ENCODE assay signal across 9 mouse cellular contexts in genomic region chr1:91098887-91099286, GRCm38 (mm10). TPM values are rescaled to one million over a fixed set of nuclear protein-coding genes. Genes with fewer than 3 reads are reported as not detected.
DNase-seq lines count a peak whose midpoint lies in the region; ATAC-seq and TF ChIP-seq lines count a peak whose summit lies in the region.
"Had no signal": no experiment of that assay in that cellular context is flagged by ENCODE, and none has a peak within 500 bp of the region (broad histone marks: within the 10 kb centered on the region; RNA-seq: fewer than 3 reads in every experiment).

No protein-coding gene starts in this region.

- peaks cover 11% of the 10 kb centered on the region; the same call in 1 of the 2 replicates for H3K36me3 ChIP-seq in embryonic facial prominence, embryonic 14.5 days (ENCODE audit: control insufficient read depth, insufficient read depth, low read length)
- peaks cover 40% of the 10 kb centered on the region for H3K36me3 ChIP-seq in heart, embryonic 16.5 days (ENCODE audit: control insufficient read depth, insufficient read depth)
- H3K36me3 ChIP-seq in liver, embryonic 13.5 days, result peaks cover 7% of the 10 kb centered on the region; the same call in 1 of the 2 replicates
- H3K36me3 ChIP-seq in thymus, adult 2 months (ENCODE audit: control insufficient read depth, insufficient read depth, low read length), result peaks cover 20% of the 10 kb centered on the region
- H3K36me3 ChIP-seq: embryonic facial prominence, embryonic 12.5 days had no signal

- 22% methylated on average over 6 of the region's 6 CpGs for WGBS in embryonic facial prominence, embryonic 14.5 days
- WGBS in heart, embryonic 16.5 days, result 2% methylated on average over 6 of the region's 6 CpGs
- 16% methylated on average over 6 of the region's 6 CpGs for WGBS in liver, embryonic 13.5 days (ENCODE audit: insufficient replicate concordance)
- 37% methylated on average over 6 of the region's 6 CpGs for WGBS in olfactory bulb, adult 2 months
- WGBS in thymus, adult 2 months, result 28% methylated on average over 6 of the region's 6 CpGs

- no peaks in the 10 kb centered on the region for H3K27me3 ChIP-seq in embryonic facial prominence, embryonic 14.5 days (replicated peaks; ENCODE audit: control insufficient read depth, insufficient read depth, low read length)
- H3K27me3 ChIP-seq in heart, embryonic 16.5 days (ENCODE audit: control insufficient read depth, insufficient read depth, low read length), result no peaks in the 10 kb centered on the region
- H3K27me3 ChIP-seq in liver, embryonic 13.5 days, result no peaks in the 10 kb centered on the region
- H3K27me3 ChIP-seq in thymus, adult 2 months (ENCODE audit: control insufficient read depth, insufficient read depth, low read length), result no peaks in the 10 kb centered on the region
- H3K27me3 ChIP-seq: embryonic facial prominence, embryonic 12.5 days had no signal

- peak; percentile 89 to 90 for DNase-seq in B cell, adult 2 months
- peak; percentile 85 for DNase-seq in adrenal gland, postnatal 10 days
- DNase-seq in embryonic facial prominence, embryonic 14.5 days (ENCODE audit: low spot score), result peak; percentile 76
- DNase-seq in kidney, postnatal 10 days, result peak; percentile 83
- peak; percentile 33 for DNase-seq in liver, embryonic 13.5 days
- DNase-seq in thymus, adult 2 months, result peak; percentile 80

- H3K9ac ChIP-seq in embryonic facial prominence, embryonic 14.5 days (ENCODE audit: low read depth, low read length), result no peak overlapping the region
- H3K9ac ChIP-seq in heart, embryonic 16.5 days (ENCODE audit: low read length), result peak overlapping the region; percentile 32
- H3K9ac ChIP-seq in liver, embryonic 13.5 days, result no peak overlapping the region
- H3K9ac ChIP-seq: embryonic facial prominence, embryonic 12.5 days had no signal

- TF ChIP-seq POLR2A in olfactory bulb, adult 2 months (IDR thresholded peaks at IDR 0.05; ENCODE audit: insufficient read depth, low read depth, low read length), result no peak
- no peak for TF ChIP-seq POLR2A in thymus, adult 2 months (IDR thresholded peaks at IDR 0.05; ENCODE audit: control insufficient read depth, extremely low read depth, insufficient read depth, low read length, poor library complexity)

- peak; percentile 81 for ATAC-seq in embryonic facial prominence, embryonic 14.5 days (ENCODE audit: low read depth)
- peak; percentile 75 for ATAC-seq in heart, embryonic 16.5 days (replicated peaks; ENCODE audit: extremely low read depth, insufficient read depth, low FRiP score)
- ATAC-seq in liver, embryonic 13.5 days (ENCODE audit: low read depth), result no peak

- no peak overlapping the region for H3K4me3 ChIP-seq in embryonic facial prominence, embryonic 14.5 days (ENCODE audit: low read depth, low read length)
- no peak overlapping the region for H3K4me3 ChIP-seq in heart, embryonic 16.5 days (ENCODE audit: low read length)
- no peak overlapping the region for H3K4me3 ChIP-seq in liver, embryonic 13.5 days (replicated peaks)
- no peak overlapping the region for H3K4me3 ChIP-seq in olfactory bulb, adult 2 months (ENCODE audit: insufficient read depth, low read depth, low read length)
- H3K4me3 ChIP-seq in thymus, adult 2 months (ENCODE audit: control insufficient read depth, insufficient read depth, low read length), result no peak overlapping the region
- H3K4me3 ChIP-seq: embryonic facial prominence, embryonic 12.5 days had no signal

- H3K9me3 ChIP-seq in embryonic facial prominence, embryonic 14.5 days (ENCODE audit: control insufficient read depth, low read length), result no peaks in the 10 kb centered on the region
- no peaks in the 10 kb centered on the region for H3K9me3 ChIP-seq in heart, embryonic 16.5 days (replicated peaks; ENCODE audit: control insufficient read depth, low read length)
- H3K9me3 ChIP-seq in liver, embryonic 13.5 days (replicated peaks), result no peaks in the 10 kb centered on the region
- H3K9me3 ChIP-seq: embryonic facial prominence, embryonic 12.5 days had no signal

- no peak overlapping the region for H3K27ac ChIP-seq in embryonic facial prominence, embryonic 14.5 days (replicated peaks; ENCODE audit: low read depth, low read length)
- H3K27ac ChIP-seq in heart, embryonic 16.5 days (ENCODE audit: low read length), result peak overlapping the region; percentile 79
- H3K27ac ChIP-seq in liver, embryonic 13.5 days, result no peak overlapping the region
- H3K27ac ChIP-seq in olfactory bulb, adult 2 months (ENCODE audit: insufficient read depth, low read depth, low read length), result no peak overlapping the region
- H3K27ac ChIP-seq in thymus, adult 2 months (ENCODE audit: control insufficient read depth, insufficient read depth, low read length), result no peak overlapping the region
- H3K27ac ChIP-seq: embryonic facial prominence, embryonic 12.5 days had no signal

- peaks cover 14% of the 10 kb centered on the region for H3K4me1 ChIP-seq in embryonic facial prominence, embryonic 14.5 days (ENCODE audit: control insufficient read depth, insufficient read depth, low read length)
- peaks cover 54% of the 10 kb centered on the region for H3K4me1 ChIP-seq in heart, embryonic 16.5 days (ENCODE audit: control insufficient read depth, insufficient read depth, low read length)
- peaks cover 24% of the 10 kb centered on the region for H3K4me1 ChIP-seq in liver, embryonic 13.5 days (replicated peaks)
- no peaks in the 10 kb centered on the region for H3K4me1 ChIP-seq in olfactory bulb, adult 2 months (ENCODE audit: control insufficient read depth, insufficient read depth, low read length)
- H3K4me1 ChIP-seq in thymus, adult 2 months (replicated peaks; ENCODE audit: control insufficient read depth, insufficient read depth, low read length), result peaks cover 38% of the 10 kb centered on the region

- peak; percentile 53; the same call in 1 of the 2 replicates for TF ChIP-seq CTCF in olfactory bulb, adult 2 months (IDR thresholded peaks at IDR 0.05; ENCODE audit: insufficient read depth, low read depth, low read length)
- TF ChIP-seq CTCF in thymus, adult 2 months (IDR thresholded peaks at IDR 0.05; ENCODE audit: borderline replicate concordance, control insufficient read depth, extremely low read depth, insufficient read depth, low read length, poor library complexity), result peak; percentile 75; the same call in 1 of the 2 replicates

- H3K4me2 ChIP-seq in embryonic facial prominence, embryonic 14.5 days (ENCODE audit: low read depth, low read length), result no peak overlapping the region
- H3K4me2 ChIP-seq in heart, embryonic 16.5 days (ENCODE audit: low read depth, low read length), result no peak overlapping the region
- H3K4me2 ChIP-seq in liver, embryonic 13.5 days, result no peak overlapping the region
- H3K4me2 ChIP-seq: embryonic facial prominence, embryonic 12.5 days had no signal

RNA-seq across cellular contexts. Expression of gene Rbm44, which starts 46.0 kb away (rescaled TPM):
- total RNA-seq in adrenal gland, postnatal 10 days (2021), result under 1 TPM; 0.21 to 0.30 TPM
- 0.85 and 1.1 TPM in 2 replicates for polyA plus RNA-seq in embryonic facial prominence, embryonic 14.5 days (2014; fragmentation: Nextera tagmentation; extraction: Ambion mirVana)
- 3.2 TPM in 2 replicates for polyA plus RNA-seq in heart, embryonic 16.5 days (2015; fragmentation: Nextera tagmentation; extraction: Ambion mirVana)
- polyA plus RNA-seq in liver, embryonic 13.5 days (2015; fragmentation: Nextera tagmentation; extraction: Ambion mirVana), result 1.2 and 1.8 TPM in 2 replicates
- not detected in 2 replicates for polyA plus RNA-seq in olfactory bulb, adult 2 months (2012; ENCODE audit: insufficient read depth, insufficient read length, low replicate concordance, missing spikeins)
- 0.27 and 0.70 TPM in 2 replicates for polyA plus RNA-seq in thymus, adult 2 months (2012; rRNA removed)

Comparison
In these comparisons a context has a peak if more than half of its experiments do, and no peak if none do; other contexts are left out.
1. DNase-seq: peak in every context shown above with its lines; median percentile 90 in B cell, adult 2 months; 85 in adrenal gland, postnatal 10 days; 83 in kidney, postnatal 10 days; 80 in thymus, adult 2 months; 76 in embryonic facial prominence, embryonic 14.5 days; 33 in liver, embryonic 13.5 days.